Mouse (Mus musculus): ENCODE data around the gene Babam1. TPM values are rescaled to one million over a fixed set of nuclear protein-coding genes. Genes with fewer than 3 reads are reported as not detected.

Babam1 gene
- polyA plus RNA-seq, 1 experiment: 118 TPM

GRCm38 (mm10) chr8:71379008-71379407, 17.7 kb upstream of the Babam1 start:
- H3ac ChIP-seq (ENCODE audit: control insufficient read depth, insufficient read length, low read depth): no peak overlapping the region
- TF ChIP-seq USF1 (IDR thresholded peaks at IDR 0.05; ENCODE audit: low read depth) (no peak), MAX (IDR thresholded peaks at IDR 0.05) (no peak), CEBPB (IDR thresholded peaks at IDR 0.05; ENCODE audit: low read depth) (no peak), MYOG (IDR thresholded peaks at IDR 0.05; ENCODE audit: control insufficient read depth, extremely low read depth, insufficient read length) (no peak), CTCF (IDR thresholded peaks at IDR 0.05; ENCODE audit: control insufficient read depth, insufficient read depth, insufficient read length) (no peak), MYOD1 (IDR thresholded peaks at IDR 0.05; ENCODE audit: control insufficient read depth, insufficient read length, low read depth) (no peak), FOSL1 (IDR thresholded peaks at IDR 0.05; ENCODE audit: insufficient read depth, low read length, poor library complexity, severe bottlenecking) (no peak)
- no peak overlapping the region for H3K4me3 ChIP-seq (ENCODE audit: insufficient read depth, poor library complexity, severe bottlenecking)
- peaks cover 32% of the 10 kb centered on the region for H3K36me3 ChIP-seq (ENCODE audit: control insufficient read depth, insufficient read depth)
- H3K79me3 ChIP-seq (ENCODE audit: low read depth): peaks cover 17% of the 10 kb centered on the region
- H3K79me2 ChIP-seq (ENCODE audit: control insufficient read depth, insufficient read depth): peaks cover 39% of the 10 kb centered on the region
- no peaks in the 10 kb centered on the region for H3K27me3 ChIP-seq (ENCODE audit: control insufficient read depth, insufficient read depth, insufficient read length)

DNA sequence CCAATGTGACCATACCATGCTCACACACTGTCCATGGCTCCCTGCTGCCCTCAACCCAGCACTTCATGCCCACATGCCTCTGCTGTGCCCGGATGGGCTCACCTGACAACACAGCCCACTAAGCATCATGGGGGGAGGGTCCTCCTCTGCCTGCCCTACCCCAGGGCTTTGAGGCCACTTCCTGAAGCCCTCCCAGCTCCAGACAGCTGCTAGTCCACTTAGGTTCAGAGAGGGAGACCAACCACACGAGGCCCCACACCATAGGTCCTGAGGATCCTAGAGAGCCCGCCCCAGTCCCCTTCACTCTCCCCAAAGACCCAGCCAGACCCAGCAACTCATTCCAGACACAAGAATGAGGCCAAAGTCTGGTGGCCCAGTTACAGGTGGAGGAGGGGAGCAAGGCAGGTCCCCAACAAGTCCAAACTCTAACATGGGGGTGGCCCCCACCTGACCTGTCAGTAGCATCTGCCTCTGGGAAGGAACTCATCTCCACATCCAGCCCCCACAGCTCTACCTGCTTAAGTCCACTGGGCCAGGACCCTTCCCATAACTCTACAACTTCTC, 17.1 kb upstream of the Babam1 start:
- Histone ChIP-seq H3K36me3 (ENCODE audit: control insufficient read depth, insufficient read depth) (peaks cover 31% of the 10 kb centered on the region), H3K4me3 (ENCODE audit: insufficient read depth, poor library complexity, severe bottlenecking) (peak overlapping the region; percentile 82), H3K79me2 (ENCODE audit: control insufficient read depth, insufficient read depth) (peaks cover 39% of the 10 kb centered on the region), H3ac (ENCODE audit: control insufficient read depth, insufficient read length, low read depth) (peak overlapping the region; percentile 86), H3K79me3 (ENCODE audit: low read depth) (peaks cover 17% of the 10 kb centered on the region), H3K27me3 (ENCODE audit: control insufficient read depth, insufficient read depth, insufficient read length) (no peaks in the 10 kb centered on the region)
- no peak for TF ChIP-seq FOSL1 (IDR thresholded peaks at IDR 0.05; ENCODE audit: insufficient read depth, low read length, poor library complexity, severe bottlenecking)
- no peak for TF ChIP-seq USF1 (IDR thresholded peaks at IDR 0.05; ENCODE audit: low read depth)
- TF ChIP-seq MYOG (IDR thresholded peaks at IDR 0.05; ENCODE audit: control insufficient read depth, extremely low read depth, insufficient read length): no peak
- no peak for TF ChIP-seq MYOD1 (IDR thresholded peaks at IDR 0.05; ENCODE audit: control insufficient read depth, insufficient read length, low read depth)
- TF ChIP-seq CEBPB (IDR thresholded peaks at IDR 0.05; ENCODE audit: low read depth): no peak
- TF ChIP-seq MAX (IDR thresholded peaks at IDR 0.05): no peak
- no peak for TF ChIP-seq CTCF (IDR thresholded peaks at IDR 0.05; ENCODE audit: control insufficient read depth, insufficient read depth, insufficient read length)

- Histone ChIP-seq H3K79me3 (ENCODE audit: low read depth) (peaks cover 17% of the 10 kb centered on the region), H3ac (ENCODE audit: control insufficient read depth, insufficient read length, low read depth) (peak overlapping the region; percentile 86), H3K27me3 (ENCODE audit: control insufficient read depth, insufficient read depth, insufficient read length) (no peaks in the 10 kb centered on the region), H3K4me3 (ENCODE audit: insufficient read depth, poor library complexity, severe bottlenecking) (peak overlapping the region; percentile 82), H3K36me3 (ENCODE audit: control insufficient read depth, insufficient read depth) (peaks cover 22% of the 10 kb centered on the region), H3K79me2 (ENCODE audit: control insufficient read depth, insufficient read depth) (peaks cover 39% of the 10 kb centered on the region)
- no peak for TF ChIP-seq MAX (IDR thresholded peaks at IDR 0.05)
- no peak for TF ChIP-seq CEBPB (IDR thresholded peaks at IDR 0.05; ENCODE audit: low read depth)
- no peak for TF ChIP-seq CTCF (IDR thresholded peaks at IDR 0.05; ENCODE audit: control insufficient read depth, insufficient read depth, insufficient read length)
- TF ChIP-seq USF1 (IDR thresholded peaks at IDR 0.05; ENCODE audit: low read depth): no peak
- TF ChIP-seq FOSL1 (IDR thresholded peaks at IDR 0.05; ENCODE audit: insufficient read depth, low read length, poor library complexity, severe bottlenecking): no peak
- no peak for TF ChIP-seq MYOG (IDR thresholded peaks at IDR 0.05; ENCODE audit: control insufficient read depth, extremely low read depth, insufficient read length)
Observed at GRCm38 (mm10) chr8:71380178-71381171, 16.2 kb upstream of the Babam1 start.

DNA sequence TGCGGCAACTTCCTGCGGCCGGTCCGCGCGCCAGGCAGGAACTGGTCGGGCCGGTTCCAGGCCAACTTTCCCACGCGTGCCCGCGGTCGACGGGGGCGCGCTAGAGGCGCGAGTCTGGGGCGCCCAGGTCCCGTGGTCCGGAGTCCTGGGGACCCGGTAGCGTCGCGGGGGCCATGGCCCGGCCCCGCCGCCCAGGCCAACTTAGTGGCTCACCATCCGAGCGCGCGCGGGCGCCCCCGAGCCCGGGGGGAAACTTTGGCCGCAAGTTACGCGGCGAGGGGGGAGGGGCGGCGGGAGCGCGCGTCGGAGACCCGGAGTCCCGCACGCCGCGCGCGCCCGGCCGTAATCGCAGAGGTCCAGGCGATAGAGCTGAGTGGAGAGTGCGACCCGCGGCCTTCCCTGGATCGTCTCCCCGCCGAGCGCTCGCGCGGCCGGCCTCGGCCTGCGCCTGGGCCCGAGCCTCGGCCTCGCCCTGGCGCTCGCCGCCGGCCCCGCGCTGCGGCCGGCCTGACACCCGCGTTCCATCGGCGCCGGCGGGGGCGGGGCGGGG, 15.2 kb upstream of the Babam1 start, which contains the start of gene Nr2f6:
Nr2f6 (minus strand) TSS at position 540 of the 550 bp plus-strand sequence.
- peaks cover 19% of the 10 kb centered on the region for H3K36me3 ChIP-seq (ENCODE audit: control insufficient read depth, insufficient read depth)
- H3K4me3 ChIP-seq (ENCODE audit: insufficient read depth, poor library complexity, severe bottlenecking): peak within 1 kb of the TSS; percentile 82
- peak within 1 kb of the TSS; percentile 86 for H3ac ChIP-seq (ENCODE audit: control insufficient read depth, insufficient read length, low read depth)
- TF ChIP-seq MYOD1 (IDR thresholded peaks at IDR 0.05; ENCODE audit: control insufficient read depth, insufficient read length, low read depth) (no peak), CEBPB (IDR thresholded peaks at IDR 0.05; ENCODE audit: low read depth) (no peak), MAX (IDR thresholded peaks at IDR 0.05) (no peak), CTCF (IDR thresholded peaks at IDR 0.05; ENCODE audit: control insufficient read depth, insufficient read depth, insufficient read length) (no peak), MYOG (IDR thresholded peaks at IDR 0.05; ENCODE audit: control insufficient read depth, extremely low read depth, insufficient read length) (no peak), FOSL1 (IDR thresholded peaks at IDR 0.05; ENCODE audit: insufficient read depth, low read length, poor library complexity, severe bottlenecking) (no peak), USF1 (IDR thresholded peaks at IDR 0.05; ENCODE audit: low read depth) (no peak)
- no peaks in the 10 kb centered on the region for H3K27me3 ChIP-seq (ENCODE audit: control insufficient read depth, insufficient read depth, insufficient read length)
- peaks cover 39% of the 10 kb centered on the region for H3K79me2 ChIP-seq (ENCODE audit: control insufficient read depth, insufficient read depth)
- H3K79me3 ChIP-seq (ENCODE audit: low read depth): peaks cover 17% of the 10 kb centered on the region
